Mouse (Mus musculus) left cerebral cortex, postnatal 14 days (tissue): ENCODE measurements around the gene Stpg1. TPM values are rescaled to one million over a fixed set of nuclear protein-coding genes. Genes with fewer than 3 reads are reported as not detected.
A peak's percentile ranks its signal among the peaks of the same experiment; 100 is the strongest.

ENCODE experiments used
- DNase-seq, 2 experiments: peaks; one replicate each; pipeline ENCODE4 v3.0.0; 2021 to 2022; ENCODE audit warnings: low spot score in 2 of 2, mixed read lengths in 1 of 2
- intact Hi-C: fragments of 180-260 bp; cut with DNase I; formaldehyde crosslinking; loops from one replicate; pipeline ENCODE4 v1.15.1; 2025
- total RNA-seq, 2 experiments: library from RNA; stranded (reverse); gene quantifications; 2 replicates each; pipeline ENCODE4 v1.2.3; 2021

Gene Stpg1
- total RNA-seq, 2 experiments from 2014 or later = 0.81 to 1.1 TPM

- peak; percentile 69 to 72 for DNase-seq
- intact Hi-C loops = loop anchor here (1.0 kb wide), 1 partner anchor 160 kb away; no protein-coding TSS in a partner anchor
These were observed 13.2 kb downstream of the Stpg1 start for GRCm38 (mm10) chr4:135507547-135508350.

GRCm38 (mm10) chr4:135508419-135509039 is 13.9 kb downstream of the Stpg1 start:
- DNase-seq = peak; percentile 91 to 92
- intact Hi-C loops = loop anchor here (1.0 kb wide), 1 partner anchor 159 kb away; no protein-coding TSS in a partner anchor

GRCm38 (mm10) chr4:135509515-135509914 is 14.9 kb downstream of the Stpg1 start:
- DNase-seq = no peak
- intact Hi-C loops = no loop called here

GRCm38 (mm10) chr4:135513865-135514264 is 19.3 kb downstream of the Stpg1 start:
- no peak for DNase-seq
- intact Hi-C loops = no loop called here

- intact Hi-C loops = no loop called here
- no peak for DNase-seq
These were observed 20.3 kb downstream of the Stpg1 start for GRCm38 (mm10) chr4:135514925-135515324.

GRCm38 (mm10) chr4:135516351-135517316 is 22.0 kb downstream of the Stpg1 start:
- intact Hi-C loops = no loop called here
- peak in 1 of 2 experiments; percentile 46 for DNase-seq

GRCm38 (mm10) chr4:135518135-135518534 is 23.5 kb downstream of the Stpg1 start:
- intact Hi-C loops = no loop called here
- DNase-seq = no peak

- intact Hi-C loops = no loop called here
These were observed 25.8 kb downstream of the Stpg1 start for GRCm38 (mm10) chr4:135520421-135520820.

GRCm38 (mm10) chr4:135523939-135524338 is 29.3 kb downstream of the Stpg1 start:
- intact Hi-C loops = no loop called here
- DNase-seq = no peak

More at GRCm38 (mm10) chr4:135520421-135520820, 25.8 kb downstream of the Stpg1 start:
- DNase-seq = no peak

- no peak for DNase-seq
- intact Hi-C loops = no loop called here
These were observed 30.5 kb downstream of the Stpg1 start for GRCm38 (mm10) chr4:135525057-135525456.

GRCm38 (mm10) chr4:135526039-135526710 is 31.6 kb downstream of the Stpg1 start:
- intact Hi-C loops = no loop called here
- DNase-seq = no peak

- DNase-seq = no peak
- intact Hi-C loops = no loop called here
These were observed 35.7 kb downstream of the Stpg1 start for GRCm38 (mm10) chr4:135530270-135530669.

GRCm38 (mm10) chr4:135531236-135531635 is 36.6 kb downstream of the Stpg1 start:
- intact Hi-C loops = no loop called here
- peak; percentile 61 to 84 for DNase-seq

GRCm38 (mm10) chr4:135531771-135532613 is 37.4 kb downstream of the Stpg1 start:
- DNase-seq = no peak
- intact Hi-C loops = no loop called here

GRCm38 (mm10) chr4:135533001-135533400 is 38.4 kb downstream of the Stpg1 start:
- peak in 1 of 2 experiments; percentile 37 for DNase-seq
- intact Hi-C loops = no loop called here

GRCm38 (mm10) chr4:135535021-135535420 is 40.4 kb downstream of the Stpg1 start:
- no peak for DNase-seq

GRCm38 (mm10) chr4:135539056-135539455 is 44.5 kb downstream of the Stpg1 start:
- no peak for DNase-seq
- intact Hi-C loops = no loop called here

More at GRCm38 (mm10) chr4:135535021-135535420, 40.4 kb downstream of the Stpg1 start:
- intact Hi-C loops = no loop called here

GRCm38 (mm10) chr4:135540057-135540456 is 45.5 kb downstream of the Stpg1 start:
- intact Hi-C loops = no loop called here
- no peak for DNase-seq
